Comparison of ENCODE assay signal across 8 mouse cellular contexts in genomic region chr2:120628076-120628865, GRCm38 (mm10). TPM values are rescaled to one million over a fixed set of nuclear protein-coding genes. Genes with fewer than 3 reads are reported as not detected.
DNase-seq lines count a peak whose midpoint lies in the region; ATAC-seq lines count a peak whose summit lies in the region.

No protein-coding gene starts in this region.

- no peaks in the 10 kb centered on the region for H3K27me3 ChIP-seq in kidney, embryonic 15.5 days
- no peaks in the 10 kb centered on the region for H3K27me3 ChIP-seq in embryonic facial prominence, embryonic 10.5 days (replicated peaks; ENCODE audit: low read depth, poor library complexity, severe bottlenecking)
- no peaks in the 10 kb centered on the region for H3K27me3 ChIP-seq in hindbrain, embryonic 14.5 days (ENCODE audit: control insufficient read depth, insufficient read depth, low read length)
- no peaks in the 10 kb centered on the region for H3K27me3 ChIP-seq in midbrain, embryonic 16.5 days (ENCODE audit: control insufficient read depth, insufficient read depth, low read depth, low read length)

- H3K9me3 ChIP-seq in kidney, embryonic 15.5 days (replicated peaks): no peaks in the 10 kb centered on the region
- H3K9me3 ChIP-seq in embryonic facial prominence, embryonic 10.5 days: no peaks in the 10 kb centered on the region
- H3K9me3 ChIP-seq in hindbrain, embryonic 14.5 days (ENCODE audit: control insufficient read depth, low read length): no peaks in the 10 kb centered on the region
- H3K9me3 ChIP-seq in midbrain, embryonic 16.5 days (replicated peaks; ENCODE audit: control insufficient read depth, low read length, poor library complexity, severe bottlenecking): no peaks in the 10 kb centered on the region

- H3K4me3 ChIP-seq in kidney, embryonic 15.5 days (replicated peaks): peak overlapping the region; percentile 64
- H3K4me3 ChIP-seq in embryonic facial prominence, embryonic 10.5 days: peak overlapping the region; percentile 67
- H3K4me3 ChIP-seq in hindbrain, embryonic 14.5 days (replicated peaks; ENCODE audit: low read length): peak overlapping the region; percentile 53
- peak overlapping the region; percentile 68 for H3K4me3 ChIP-seq in midbrain, embryonic 16.5 days (ENCODE audit: low read depth, low read length)

- no peak overlapping the region for H3K9ac ChIP-seq in kidney, embryonic 15.5 days
- peak overlapping the region; percentile 42 for H3K9ac ChIP-seq in hindbrain, embryonic 14.5 days
- H3K9ac ChIP-seq in midbrain, embryonic 16.5 days (ENCODE audit: low read depth, low read length): no peak overlapping the region

- peak overlapping the region; percentile 80 for H3K4me2 ChIP-seq in kidney, embryonic 15.5 days
- peak overlapping the region; percentile 44 for H3K4me2 ChIP-seq in hindbrain, embryonic 14.5 days (replicated peaks)
- H3K4me2 ChIP-seq in midbrain, embryonic 16.5 days (ENCODE audit: low read length): peak overlapping the region; percentile 83

- peaks cover 7% of the 10 kb centered on the region; the same call in 1 of the 2 replicates for H3K36me3 ChIP-seq in kidney, embryonic 15.5 days
- H3K36me3 ChIP-seq in embryonic facial prominence, embryonic 10.5 days (replicated peaks): 0 out of 2 replicates have a peak, but pooled peaks cover 4% of the 10 kb centered on the region
- H3K36me3 ChIP-seq in hindbrain, embryonic 14.5 days (replicated peaks; ENCODE audit: control insufficient read depth, insufficient read depth): peaks cover 8% of the 10 kb centered on the region; the same call in 1 of the 2 replicates
- H3K36me3 ChIP-seq in midbrain, embryonic 16.5 days (ENCODE audit: control insufficient read depth, insufficient read depth, low read length): no peaks in the 10 kb centered on the region

- no peak for DNase-seq in kidney, postnatal 25 days
- no peak for DNase-seq in embryonic facial prominence, embryonic 10.5 days (ENCODE audit: low spot score)
- no peak for DNase-seq in hindbrain, embryonic 14.5 days (ENCODE audit: low spot score)
- DNase-seq in right cerebral cortex, adult 18-20 months: no peak
- no peak for DNase-seq in frontal cortex, postnatal 14 days (ENCODE audit: low spot score in 2 of 2)
- DNase-seq in adrenal gland, postnatal 10 days: no peak

- ATAC-seq in kidney, embryonic 15.5 days (replicated peaks; ENCODE audit: low FRiP score): peak; percentile 47
- peak; percentile 32; the same call in 1 of the 2 replicates for ATAC-seq in hindbrain, embryonic 14.5 days (ENCODE audit: low FRiP score)
- peak; percentile 49 for ATAC-seq in midbrain, embryonic 16.5 days

- WGBS in kidney, embryonic 15.5 days: 33% methylated on average over 10 of the region's 10 CpGs
- WGBS in embryonic facial prominence, embryonic 10.5 days: 33% methylated on average over 10 of the region's 10 CpGs
- 32% methylated on average over 10 of the region's 10 CpGs for WGBS in hindbrain, embryonic 14.5 days
- WGBS in midbrain, embryonic 16.5 days: 30% methylated on average over 10 of the region's 10 CpGs

- H3K27ac ChIP-seq in kidney, embryonic 15.5 days: no peak overlapping the region; the same call in 1 of the 2 replicates
- peak overlapping the region; percentile 78 for H3K27ac ChIP-seq in embryonic facial prominence, embryonic 10.5 days (replicated peaks)
- peak overlapping the region; percentile 60 for H3K27ac ChIP-seq in hindbrain, embryonic 14.5 days
- peak overlapping the region; percentile 65 for H3K27ac ChIP-seq in midbrain, embryonic 16.5 days (ENCODE audit: low read length)

- peaks cover 13% of the 10 kb centered on the region for H3K4me1 ChIP-seq in kidney, embryonic 15.5 days
- H3K4me1 ChIP-seq in embryonic facial prominence, embryonic 10.5 days: peaks cover 9% of the 10 kb centered on the region; the same call in 1 of the 2 replicates
- peaks cover 6% of the 10 kb centered on the region for H3K4me1 ChIP-seq in hindbrain, embryonic 14.5 days (replicated peaks; ENCODE audit: control insufficient read depth, insufficient read depth, low read length)
- peaks cover 11% of the 10 kb centered on the region; the same call in 1 of the 2 replicates for H3K4me1 ChIP-seq in midbrain, embryonic 16.5 days (ENCODE audit: control insufficient read depth, insufficient read depth, low read length)

RNA-seq across cellular contexts. Expression of gene Stard9, which starts 0.7 kb away (rescaled TPM):
- 4.1 and 5.2 TPM in 2 replicates for polyA plus RNA-seq in kidney, embryonic 15.5 days (2015; fragmentation: Nextera tagmentation; extraction: Ambion mirVana)
- polyA plus RNA-seq in embryonic facial prominence, embryonic 10.5 days (2016; fragmentation: Nextera tagmentation; extraction: Ambion mirVana): 2.6 and 3.4 TPM in 2 replicates
- 4.7 and 7.0 TPM in 2 replicates for polyA plus RNA-seq in hindbrain, embryonic 14.5 days (2014; fragmentation: Nextera tagmentation; extraction: Ambion mirVana)
- polyA plus RNA-seq in midbrain, embryonic 16.5 days (2015; fragmentation: Nextera tagmentation; extraction: Ambion mirVana): 3.5 and 4.3 TPM in 2 replicates
- 10 to 100 TPM; 11.6 to 23.7 TPM for total RNA-seq in adrenal gland, postnatal 10 days (2021)

RNA-seq across cellular contexts. Expression of gene Lrrc57, which starts 19.0 kb away (rescaled TPM):
- polyA plus RNA-seq in kidney, embryonic 15.5 days (2015; fragmentation: Nextera tagmentation; extraction: Ambion mirVana): 22.3 and 22.5 TPM in 2 replicates
- 26.6 and 27.4 TPM in 2 replicates for polyA plus RNA-seq in embryonic facial prominence, embryonic 10.5 days (2016; fragmentation: Nextera tagmentation; extraction: Ambion mirVana)
- polyA plus RNA-seq in hindbrain, embryonic 14.5 days (2014; fragmentation: Nextera tagmentation; extraction: Ambion mirVana): 30.8 and 31.4 TPM in 2 replicates
- polyA plus RNA-seq in midbrain, embryonic 16.5 days (2015; fragmentation: Nextera tagmentation; extraction: Ambion mirVana): 30.0 and 32.3 TPM in 2 replicates
- total RNA-seq in adrenal gland, postnatal 10 days (2021): 10 to 100 TPM; 13.5 to 18.1 TPM

RNA-seq across cellular contexts. Expression of gene Haus2, which starts 19.1 kb away (rescaled TPM):
- 24.4 and 25.9 TPM in 2 replicates for polyA plus RNA-seq in kidney, embryonic 15.5 days (2015; fragmentation: Nextera tagmentation; extraction: Ambion mirVana)
- polyA plus RNA-seq in embryonic facial prominence, embryonic 10.5 days (2016; fragmentation: Nextera tagmentation; extraction: Ambion mirVana): 35.3 and 36.4 TPM in 2 replicates
- 25.3 and 28.7 TPM in 2 replicates for polyA plus RNA-seq in hindbrain, embryonic 14.5 days (2014; fragmentation: Nextera tagmentation; extraction: Ambion mirVana)
- polyA plus RNA-seq in midbrain, embryonic 16.5 days (2015; fragmentation: Nextera tagmentation; extraction: Ambion mirVana): 25.0 and 26.6 TPM in 2 replicates
- 10 to 100 TPM; 14.1 to 14.9 TPM for total RNA-seq in adrenal gland, postnatal 10 days (2021)
